Mouse (Mus musculus) forebrain, embryonic 14.5 days (tissue): Measurements from ENCODE around the gene Pkig. TPM values are rescaled to one million over a fixed set of nuclear protein-coding genes. Genes with fewer than 3 reads are reported as not detected.
"Not testable (repeated sequence)": the region's sequence is repeated elsewhere in the genome, so short reads cannot be mapped to it uniquely, and the experiment has no call there.

Experiments used
- ATAC-seq: fragments of 200-750 bp; cut with Nextera tagmentation; 2 replicates; pipeline ENCODE4 v1.8.0; 2017; ENCODE audit warnings: mild to moderate bottlenecking, moderate library complexity
- DNase-seq: peaks from one replicate; pipeline ENCODE4 v3.0.0-alpha.2; 2015; ENCODE audit warnings: low spot score
- H3K27ac ChIP-seq: fragments of 300-500 bp; sonication (generic); 2 replicates; pipeline ENCODE4 v1.5.1; 2014; ENCODE audit warnings: low read depth, mild to moderate bottlenecking, control low read depth, low read length, moderate library complexity
- H3K27me3 ChIP-seq: fragments of 300-500 bp; sonication (generic); replicated peaks from 2 replicates; pipeline ENCODE4 v1.6.1; 2014; ENCODE audit warnings: low read length, control low read depth, mixed read lengths; ENCODE audit not compliant: control insufficient read depth, insufficient read depth
- H3K36me3 ChIP-seq: fragments of 300-500 bp; sonication (generic); 2 replicates; pipeline ENCODE4 v1.6.1; 2014; ENCODE audit warnings: low read length, control low read depth; ENCODE audit not compliant: control insufficient read depth, insufficient read depth
- H3K4me1 ChIP-seq: fragments of 300-500 bp; sonication (generic); 2 replicates; pipeline ENCODE4 v1.6.1; 2014; ENCODE audit warnings: antibody characterized with exemption, low read length, control low read depth; ENCODE audit not compliant: control insufficient read depth, insufficient read depth
- H3K4me2 ChIP-seq: fragments of 300-500 bp; sonication (generic); 2 replicates; pipeline ENCODE4 v1.6.1; 2014; ENCODE audit warnings: mild to moderate bottlenecking, control low read depth, low read length
- H3K4me3 ChIP-seq: fragments of 300-500 bp; sonication (generic); 2 replicates; pipeline ENCODE4 v1.5.1; 2014; ENCODE audit warnings: low read depth, low read length, control low read depth
- H3K9ac ChIP-seq: fragments of 300-500 bp; sonication (generic); 2 replicates; pipeline ENCODE4 v1.6.1; 2014; ENCODE audit warnings: mild to moderate bottlenecking, low read length, control low read depth, moderate library complexity
- H3K9me3 ChIP-seq: fragments of 300-500 bp; sonication (generic); replicated peaks from 2 replicates; pipeline ENCODE4 v1.6.1; 2016; ENCODE audit warnings: low read length, control low read depth, mixed read lengths; ENCODE audit not compliant: control insufficient read depth
- WGBS: fragments of 180-500 bp; shearing (Covaris S2); extraction: QIAGEN DNeasy Blood & Tissue Kit; methylation state at CpG from one replicate; pipeline ENCODE4 v1.1.7; 2014; 5-methylcytosine and 5-hydroxymethylcytosine counted together
- polyA plus RNA-seq: library from polyadenylated mRNA; unstranded; fragments of >200 nt; fragmentation: Nextera tagmentation; extraction: Ambion mirVana; gene quantifications from 2 replicates; pipeline ENCODE4 v1.2.1, GENCODE M21; 2014

The Pkig gene
- polyA plus RNA-seq, 1 experiment from 2014 or later = 163 TPM

- not testable (repeated sequence) for ATAC-seq, DNase-seq, H3K27ac ChIP-seq, H3K9me3 ChIP-seq, H3K36me3 ChIP-seq, H3K27me3 ChIP-seq, H3K4me1 ChIP-seq, H3K4me2 ChIP-seq, H3K4me3 ChIP-seq, H3K9ac ChIP-seq
- WGBS = 99% methylated on average over 6 of the region's 12 CpGs
These were observed 2.5 kb upstream of the Pkig start for GRCm38 (mm10) chr2:163655699-163656098.

GRCm38 (mm10) chr2:163657486-163657885, 700 bp upstream of the Pkig start:
- DNase-seq = no peak
- no peak overlapping the region for H3K27ac ChIP-seq
- no peak overlapping the region for H3K4me2 ChIP-seq
- no peaks in the 10 kb centered on the region for H3K9me3 ChIP-seq
- H3K36me3 ChIP-seq = no peaks in the 10 kb centered on the region
- H3K4me3 ChIP-seq = no peak overlapping the region
- no peak for ATAC-seq
- no peaks in the 10 kb centered on the region for H3K27me3 ChIP-seq
- peak overlapping the region; percentile 76; the same call in 1 of the 2 replicates for H3K9ac ChIP-seq
- WGBS = 83% methylated on average over 2 of the region's 2 CpGs
- H3K4me1 ChIP-seq = 0 out of 2 replicates have a peak, but pooled peaks cover 3% of the 10 kb centered on the region

- Histone ChIP-seq H3K4me2 (peak overlapping the region; percentile 58), H3K27me3 (no peaks in the 10 kb centered on the region), H3K4me3 (peak overlapping the region; percentile 71), H3K27ac (no peak overlapping the region), H3K9me3 (no peaks in the 10 kb centered on the region), H3K4me1 (0 out of 2 replicates have a peak, but pooled peaks cover 3% of the 10 kb centered on the region), H3K36me3 (no peaks in the 10 kb centered on the region), H3K9ac (peak overlapping the region; percentile 76)
- DNase-seq = no peak
- WGBS = under 1% methylated on average over 8 of the region's 8 CpGs
- ATAC-seq = no peak; the same call in 1 of the 2 replicates
These were observed 755 bp downstream of the Pkig start for GRCm38 (mm10) chr2:163658941-163659340.

GRCm38 (mm10) chr2:163659431-163659830, 1.2 kb downstream of the Pkig start:
- ATAC-seq = no peak

GRCm38 (mm10) chr2:163660103-163660701, 2.0 kb downstream of the Pkig start:
- 0 out of 2 replicates have a peak, but pooled peaks cover 3% of the 10 kb centered on the region for H3K4me1 ChIP-seq
- no peak overlapping the region for H3K9ac ChIP-seq
- H3K4me3 ChIP-seq = no peak overlapping the region
- no peak overlapping the region for H3K4me2 ChIP-seq
- no peak overlapping the region for H3K27ac ChIP-seq
- H3K9me3 ChIP-seq = no peaks in the 10 kb centered on the region
- H3K27me3 ChIP-seq = no peaks in the 10 kb centered on the region
- ATAC-seq = no peak
- 87% methylated on average over 5 of the region's 5 CpGs for WGBS
- no peaks in the 10 kb centered on the region for H3K36me3 ChIP-seq
- no peak for DNase-seq

More at GRCm38 (mm10) chr2:163659431-163659830, 1.2 kb downstream of the Pkig start:
- DNase-seq = no peak
- Histone ChIP-seq H3K27me3 (no peaks in the 10 kb centered on the region), H3K9me3 (no peaks in the 10 kb centered on the region), H3K4me3 (peak overlapping the region; percentile 71; the same call in 1 of the 2 replicates), H3K36me3 (no peaks in the 10 kb centered on the region), H3K4me1 (0 out of 2 replicates have a peak, but pooled peaks cover 3% of the 10 kb centered on the region), H3K4me2 (peak overlapping the region; percentile 58), H3K27ac (no peak overlapping the region), H3K9ac (peak overlapping the region; percentile 76)
- WGBS = 82% methylated on average over 12 of the region's 12 CpGs

GRCm38 (mm10) chr2:163661371-163661850, 3.2 kb downstream of the Pkig start:
- Histone ChIP-seq H3K9me3 (no peaks in the 10 kb centered on the region), H3K27ac (no peak overlapping the region), H3K36me3 (no peaks in the 10 kb centered on the region), H3K4me2 (no peak overlapping the region), H3K4me1 (0 out of 2 replicates have a peak, but pooled peaks cover 3% of the 10 kb centered on the region), H3K4me3 (no peak overlapping the region), H3K9ac (no peak overlapping the region), H3K27me3 (no peaks in the 10 kb centered on the region)
- no peak for ATAC-seq
- no peak for DNase-seq
- 63% methylated on average over 6 of the region's 6 CpGs for WGBS

- DNase-seq = no peak
These were observed 3.9 kb downstream of the Pkig start for GRCm38 (mm10) chr2:163662076-163662475.

GRCm38 (mm10) chr2:163662698-163663221, 4.6 kb downstream of the Pkig start:
- ATAC-seq (no peak), DNase-seq (no peak)
- no peaks in the 10 kb centered on the region for H3K27me3 ChIP-seq
- H3K9me3 ChIP-seq = no peaks in the 10 kb centered on the region
- H3K9ac ChIP-seq = no peak overlapping the region
- no peak overlapping the region for H3K4me3 ChIP-seq
- 76% methylated on average over 2 of the region's 2 CpGs for WGBS
- H3K27ac ChIP-seq = no peak overlapping the region
- no peak overlapping the region for H3K4me2 ChIP-seq
- H3K36me3 ChIP-seq = no peaks in the 10 kb centered on the region
- 0 out of 2 replicates have a peak, but pooled peaks cover 3% of the 10 kb centered on the region for H3K4me1 ChIP-seq

More at GRCm38 (mm10) chr2:163662076-163662475, 3.9 kb downstream of the Pkig start:
- 97% methylated on average over 5 of the region's 5 CpGs for WGBS
- Histone ChIP-seq H3K36me3 (no peaks in the 10 kb centered on the region), H3K27me3 (no peaks in the 10 kb centered on the region), H3K4me2 (no peak overlapping the region), H3K4me1 (0 out of 2 replicates have a peak, but pooled peaks cover 3% of the 10 kb centered on the region), H3K9me3 (no peaks in the 10 kb centered on the region), H3K27ac (no peak overlapping the region), H3K9ac (no peak overlapping the region), H3K4me3 (no peak overlapping the region)
- ATAC-seq = no peak

GRCm38 (mm10) chr2:163663930-163664329, 5.7 kb downstream of the Pkig start:
- Histone ChIP-seq H3K36me3 (no peaks in the 10 kb centered on the region), H3K9ac (no peak overlapping the region), H3K4me3 (no peak overlapping the region), H3K27me3 (no peaks in the 10 kb centered on the region), H3K27ac (no peak overlapping the region), H3K4me2 (no peak overlapping the region), H3K4me1 (0 out of 2 replicates have a peak, but pooled peaks cover 3% of the 10 kb centered on the region), H3K9me3 (no peaks in the 10 kb centered on the region)
- 70% methylated on average over 3 of the region's 3 CpGs for WGBS
- ATAC-seq (no peak), DNase-seq (no peak)
